Mouse (Mus musculus): ENCODE measurements around the gene AC124108.1. TPM values are rescaled to one million over a fixed set of nuclear protein-coding genes. Genes with fewer than 3 reads are reported as not detected.

The AC124108.1 gene
- polyA plus RNA-seq, 1 experiment from 2014 or later = 0.69 TPM

DNA sequence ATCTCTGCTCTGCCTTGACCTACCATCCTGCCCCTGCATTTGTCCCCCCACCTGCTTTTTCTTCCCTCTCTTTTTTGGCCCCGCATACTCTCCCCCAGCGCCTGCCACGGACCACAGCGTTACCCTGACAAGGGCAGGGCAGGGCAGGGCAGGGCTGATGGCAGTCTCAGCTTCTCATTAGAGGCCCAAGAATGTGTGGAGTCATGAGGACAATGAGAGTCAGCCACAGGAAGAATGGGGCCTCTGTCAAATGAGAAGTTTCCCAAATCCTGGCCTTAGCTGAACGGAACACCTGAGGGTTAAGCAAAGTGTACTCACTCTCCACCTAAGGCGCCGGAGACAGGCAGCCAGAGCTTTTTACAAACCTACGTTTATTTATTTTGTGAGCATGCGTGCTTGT, 3.8 kb downstream of the AC124108.1 start:
- Histone ChIP-seq H3K4me1 (peaks cover 75% of the 10 kb centered on the region), H3K9me3 (no peaks in the 10 kb centered on the region), H3K4me2 (no peak overlapping the region), H3K27me3 (peaks cover 42% of the 10 kb centered on the region), H3K27ac (peak overlapping the region; percentile 94), H3K36me3 (no peaks in the 10 kb centered on the region), H3K4me3 (no peak overlapping the region), H3K9ac (no peak overlapping the region)
- WGBS = 34% methylated on average over 9 of the region's 9 CpGs
- no peak for ATAC-seq (ENCODE audit: borderline replicate concordance, extremely low read depth, low FRiP score, low TSS enrichment)

DNA sequence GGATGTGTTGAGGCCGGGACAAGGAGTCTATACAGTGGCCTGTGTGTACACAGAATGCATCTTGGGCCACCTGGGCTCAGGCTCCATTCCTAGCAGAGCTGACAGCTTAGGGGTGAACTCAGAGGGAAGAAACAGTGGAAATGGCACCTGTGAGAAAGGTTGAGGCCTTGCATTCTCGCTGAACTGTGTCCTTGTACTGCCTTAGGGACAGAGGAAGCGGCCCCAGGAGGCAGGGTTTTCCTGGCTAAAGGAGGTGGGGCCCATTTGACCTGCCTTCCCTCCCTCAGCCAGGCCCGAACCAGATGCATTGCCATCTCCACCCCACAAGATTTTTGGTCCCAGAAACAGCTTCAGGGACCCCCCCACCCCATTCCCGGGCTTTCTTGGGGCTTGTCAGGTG, 4.4 kb downstream of the AC124108.1 start:
- Histone ChIP-seq H3K4me3 (no peak overlapping the region), H3K9ac (no peak overlapping the region), H3K9me3 (no peaks in the 10 kb centered on the region), H3K36me3 (no peaks in the 10 kb centered on the region), H3K4me2 (no peak overlapping the region), H3K27ac (peak overlapping the region; percentile 94), H3K4me1 (peaks cover 75% of the 10 kb centered on the region), H3K27me3 (peaks cover 37% of the 10 kb centered on the region)
- 39% methylated on average over 5 of the region's 5 CpGs for WGBS
- no peak for ATAC-seq (ENCODE audit: borderline replicate concordance, extremely low read depth, low FRiP score, low TSS enrichment)

DNA sequence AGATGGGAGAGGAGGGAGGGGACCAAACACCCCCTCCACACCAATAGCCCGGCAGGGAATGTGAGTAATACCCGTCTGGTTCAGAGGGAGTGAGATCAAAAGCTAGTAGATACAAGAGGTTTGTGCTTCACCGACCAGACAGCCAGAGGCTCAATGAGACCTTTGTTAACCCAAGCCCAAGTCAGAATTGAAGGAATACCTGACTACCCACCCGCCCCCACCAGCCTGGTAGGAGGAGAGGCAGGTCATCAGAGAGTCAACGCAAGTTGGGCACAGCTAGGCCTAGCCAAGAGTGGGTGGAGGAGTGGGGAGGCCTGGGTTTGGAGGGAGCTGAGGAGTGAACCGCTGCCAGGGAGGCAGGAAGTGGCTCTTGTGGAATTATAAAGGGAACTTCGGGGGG, 5.1 kb downstream of the AC124108.1 start:
- Histone ChIP-seq H3K36me3 (no peaks in the 10 kb centered on the region), H3K4me2 (no peak overlapping the region), H3K4me1 (peaks cover 74% of the 10 kb centered on the region), H3K27ac (peak overlapping the region; percentile 94), H3K9me3 (no peaks in the 10 kb centered on the region), H3K9ac (no peak overlapping the region), H3K27me3 (peaks cover 30% of the 10 kb centered on the region), H3K4me3 (no peak overlapping the region)
- WGBS = 32% methylated on average over 7 of the region's 7 CpGs
- peak; percentile 64 for ATAC-seq (ENCODE audit: borderline replicate concordance, extremely low read depth, low FRiP score, low TSS enrichment)

DNA sequence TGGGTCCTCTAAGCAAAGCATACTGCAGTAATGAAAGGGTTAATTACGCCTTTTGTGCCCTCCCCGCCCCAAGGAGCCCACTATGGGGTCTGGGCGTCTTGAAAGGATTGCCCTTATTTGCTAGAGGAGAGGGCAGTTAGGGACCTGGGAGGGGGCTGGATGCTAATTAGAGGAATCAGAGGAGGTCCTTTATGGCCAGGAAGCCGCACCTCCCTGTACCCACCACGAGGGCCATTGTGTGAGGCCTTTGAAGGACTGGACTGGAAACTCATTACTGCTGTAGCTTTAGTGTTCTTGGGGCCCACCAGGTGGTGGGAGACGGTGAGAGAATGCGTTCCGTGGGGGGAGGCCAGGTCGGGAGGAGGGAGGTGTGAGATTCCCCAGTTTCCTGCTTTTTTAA, 6.4 kb downstream of the AC124108.1 start:
- Histone ChIP-seq H3K4me2 (no peak overlapping the region), H3K9me3 (no peaks in the 10 kb centered on the region), H3K27ac (peak overlapping the region; percentile 94; the same call in 1 of the 2 replicates), H3K4me1 (peaks cover 70% of the 10 kb centered on the region), H3K9ac (no peak overlapping the region), H3K27me3 (peaks cover 17% of the 10 kb centered on the region), H3K4me3 (no peak overlapping the region), H3K36me3 (no peaks in the 10 kb centered on the region)
- no peak for ATAC-seq (ENCODE audit: borderline replicate concordance, extremely low read depth, low FRiP score, low TSS enrichment)
- WGBS = 19% methylated on average over 9 of the region's 9 CpGs

DNA sequence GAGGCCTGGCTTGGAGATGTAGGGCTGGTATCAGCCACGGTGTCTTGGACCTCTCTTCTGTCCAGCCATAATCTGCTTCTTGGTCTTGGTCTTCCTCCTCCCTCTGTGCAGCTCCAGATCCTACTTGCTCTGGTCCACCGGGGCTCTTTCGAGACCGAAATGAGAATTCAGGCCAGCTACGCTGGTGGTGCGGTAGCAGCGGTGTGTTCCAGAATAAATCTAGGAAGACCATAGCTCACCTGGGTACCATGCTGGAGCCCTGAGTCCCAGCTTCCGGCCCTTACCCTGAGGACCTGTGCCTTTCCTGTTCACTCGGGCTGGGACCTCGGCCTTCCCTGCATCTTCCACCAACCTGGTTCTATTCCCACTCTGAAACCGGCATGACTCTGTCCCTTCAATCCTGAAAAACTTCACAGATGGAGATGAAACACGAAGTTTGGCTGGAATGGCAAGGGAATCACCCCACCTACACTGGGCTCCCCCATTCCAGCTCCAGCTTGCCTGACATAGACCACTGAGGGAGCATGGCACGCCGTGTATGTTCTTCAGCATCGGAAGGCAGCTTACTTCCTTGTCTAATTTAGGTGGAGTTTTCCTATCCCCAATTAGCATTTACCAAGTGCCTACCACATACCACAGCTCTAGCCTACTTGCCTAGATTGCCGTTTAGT, 7.3 kb downstream of the AC124108.1 start:
- peaks cover 8% of the 10 kb centered on the region for H3K27me3 ChIP-seq
- no peak overlapping the region for H3K4me2 ChIP-seq
- 88% methylated on average over 16 of the region's 16 CpGs for WGBS
- H3K36me3 ChIP-seq = no peaks in the 10 kb centered on the region
- H3K4me3 ChIP-seq = no peak overlapping the region
- H3K4me1 ChIP-seq = peaks cover 64% of the 10 kb centered on the region
- H3K27ac ChIP-seq = no peak overlapping the region
- no peaks in the 10 kb centered on the region for H3K9me3 ChIP-seq
- H3K9ac ChIP-seq = no peak overlapping the region
- ATAC-seq (ENCODE audit: borderline replicate concordance, extremely low read depth, low FRiP score, low TSS enrichment) = no peak

DNA sequence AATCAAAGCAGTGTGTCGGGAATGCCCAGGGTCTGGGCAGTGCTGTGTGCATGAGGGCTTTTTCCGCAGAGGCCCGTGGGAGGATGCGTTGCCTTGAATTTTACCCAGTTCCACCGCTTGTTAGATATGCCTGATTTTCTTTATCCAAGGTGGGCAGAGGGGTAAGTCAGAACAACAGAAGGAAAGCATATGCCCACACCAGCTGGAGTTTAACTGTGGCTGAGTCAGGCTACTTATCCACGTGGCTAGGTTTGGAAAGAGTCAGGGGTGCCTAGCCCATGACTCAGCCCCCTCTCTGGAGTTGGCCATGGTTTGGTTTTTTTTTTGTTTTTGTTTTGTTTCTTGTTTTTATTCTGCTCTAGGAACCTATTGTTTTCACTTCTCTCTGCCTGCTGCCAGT, 8.0 kb downstream of the AC124108.1 start:
- H3K36me3 ChIP-seq = no peaks in the 10 kb centered on the region
- peaks cover 56% of the 10 kb centered on the region for H3K4me1 ChIP-seq
- H3K4me3 ChIP-seq = no peak overlapping the region
- no peak overlapping the region for H3K27ac ChIP-seq
- no peak for ATAC-seq (ENCODE audit: borderline replicate concordance, extremely low read depth, low FRiP score, low TSS enrichment)
- H3K9ac ChIP-seq = no peak overlapping the region
- no peak overlapping the region for H3K4me2 ChIP-seq
- WGBS = 80% methylated on average over 6 of the region's 6 CpGs
- peaks cover 6% of the 10 kb centered on the region for H3K27me3 ChIP-seq
- H3K9me3 ChIP-seq = no peaks in the 10 kb centered on the region

DNA sequence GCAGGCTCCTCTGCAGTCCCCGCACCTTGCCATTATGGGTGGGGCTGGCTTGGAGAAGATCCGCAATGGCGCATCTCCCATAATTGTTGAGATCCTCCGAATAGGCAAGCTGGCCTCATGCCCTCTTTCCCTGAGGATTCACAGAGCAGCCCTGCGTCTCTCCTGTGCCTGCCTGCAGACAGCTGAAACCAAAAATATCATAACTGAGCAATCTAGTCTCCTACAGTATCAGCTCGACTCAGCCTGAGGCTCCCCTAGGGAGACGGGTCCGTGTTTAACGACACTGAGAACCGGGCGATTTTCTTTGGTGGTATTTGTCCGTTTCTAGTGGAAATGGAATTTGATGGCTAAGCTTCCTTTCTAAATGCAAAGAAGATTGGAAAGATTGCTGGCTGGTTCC, 8.7 kb downstream of the AC124108.1 start:
- 27% methylated on average over 12 of the region's 12 CpGs for WGBS
- Histone ChIP-seq H3K4me1 (peaks cover 53% of the 10 kb centered on the region), H3K27ac (peak overlapping the region; percentile 61), H3K9ac (no peak overlapping the region), H3K4me2 (peak overlapping the region; percentile 34), H3K4me3 (no peak overlapping the region), H3K9me3 (no peaks in the 10 kb centered on the region), H3K36me3 (no peaks in the 10 kb centered on the region), H3K27me3 (peaks cover 6% of the 10 kb centered on the region)
- ATAC-seq (ENCODE audit: borderline replicate concordance, extremely low read depth, low FRiP score, low TSS enrichment) = no peak

DNA sequence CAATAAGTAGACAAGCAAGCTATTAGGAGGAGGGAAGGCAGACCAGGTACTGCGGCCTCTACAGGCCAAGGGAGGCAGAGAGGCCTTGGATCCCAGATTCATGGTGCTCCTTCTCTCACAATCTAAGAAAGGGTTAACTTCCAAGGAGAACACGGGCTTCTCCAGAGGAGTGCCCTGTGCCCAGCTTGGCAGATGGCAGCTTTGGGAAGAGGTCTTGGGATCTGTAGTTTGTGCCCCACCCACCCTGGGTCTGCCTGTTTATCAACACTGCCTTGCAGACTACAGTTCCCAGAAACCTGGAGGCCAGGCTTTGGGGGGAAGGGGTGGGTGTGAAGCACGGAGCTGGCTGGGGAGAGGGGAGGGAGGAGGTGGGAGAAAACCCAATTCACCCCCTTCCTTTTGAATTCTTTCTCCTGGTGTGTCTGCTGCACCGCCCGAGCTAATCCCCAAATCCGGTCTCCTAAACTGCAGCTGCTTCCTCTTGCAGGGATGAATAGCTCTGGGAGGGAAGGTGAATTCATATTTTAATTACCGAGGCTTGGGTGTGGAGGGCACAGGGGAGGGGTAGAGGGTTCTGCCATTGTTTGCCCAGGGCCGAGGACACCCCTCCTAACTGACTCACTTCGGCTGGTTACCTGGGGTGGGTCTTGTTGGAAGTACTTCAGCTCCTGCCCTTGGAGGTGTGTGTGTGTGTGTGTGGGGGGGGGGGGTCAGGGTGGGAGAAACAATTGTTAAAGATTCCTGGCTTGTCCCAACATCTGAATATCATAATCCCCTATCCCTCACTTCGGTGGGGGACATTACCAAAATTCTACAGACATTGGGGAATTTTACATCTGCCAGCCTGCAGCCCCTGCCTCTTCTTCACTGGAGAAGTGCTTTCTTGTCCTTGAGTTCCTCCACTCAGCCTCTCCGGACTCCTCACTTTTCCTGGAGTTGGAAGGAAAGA, 9.6 kb downstream of the AC124108.1 start:
- WGBS = 11% methylated on average over 11 of the region's 11 CpGs
- ATAC-seq (ENCODE audit: borderline replicate concordance, extremely low read depth, low FRiP score, low TSS enrichment) = peak; percentile 47
- Histone ChIP-seq H3K27ac (peak overlapping the region; percentile 61), H3K36me3 (no peaks in the 10 kb centered on the region), H3K27me3 (no peaks in the 10 kb centered on the region; the same call in none of the 2 replicates), H3K9me3 (no peaks in the 10 kb centered on the region), H3K4me1 (peaks cover 52% of the 10 kb centered on the region), H3K4me2 (peak overlapping the region; percentile 34), H3K9ac (no peak overlapping the region), H3K4me3 (no peak overlapping the region)

DNA sequence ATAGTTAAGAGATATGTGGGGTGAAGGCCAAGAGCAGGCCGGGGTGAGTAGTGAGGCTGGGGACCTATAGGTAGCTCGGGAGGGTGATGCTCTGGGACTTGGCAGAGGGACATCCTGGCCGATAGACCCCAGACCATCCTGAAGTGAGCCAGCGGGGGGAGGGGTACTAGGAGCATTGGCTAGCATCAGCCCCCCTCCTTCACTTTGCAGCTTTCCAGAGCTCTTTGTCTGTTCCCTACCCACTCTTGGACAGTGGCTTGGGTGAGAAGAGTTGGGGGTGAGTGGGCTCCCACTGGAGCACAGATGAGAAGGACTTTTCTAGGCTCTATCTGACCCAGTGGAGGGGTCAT, 10.2 kb downstream of the AC124108.1 start:
- Histone ChIP-seq H3K27ac (peak overlapping the region; percentile 61; the same call in 1 of the 2 replicates), H3K4me1 (peaks cover 51% of the 10 kb centered on the region), H3K4me2 (no peak overlapping the region), H3K36me3 (no peaks in the 10 kb centered on the region), H3K4me3 (no peak overlapping the region), H3K9me3 (no peaks in the 10 kb centered on the region), H3K27me3 (no peaks in the 10 kb centered on the region; the same call in none of the 2 replicates), H3K9ac (no peak overlapping the region)
- no peak for ATAC-seq (ENCODE audit: borderline replicate concordance, extremely low read depth, low FRiP score, low TSS enrichment)
- WGBS = 45% methylated on average over 4 of the region's 4 CpGs

DNA sequence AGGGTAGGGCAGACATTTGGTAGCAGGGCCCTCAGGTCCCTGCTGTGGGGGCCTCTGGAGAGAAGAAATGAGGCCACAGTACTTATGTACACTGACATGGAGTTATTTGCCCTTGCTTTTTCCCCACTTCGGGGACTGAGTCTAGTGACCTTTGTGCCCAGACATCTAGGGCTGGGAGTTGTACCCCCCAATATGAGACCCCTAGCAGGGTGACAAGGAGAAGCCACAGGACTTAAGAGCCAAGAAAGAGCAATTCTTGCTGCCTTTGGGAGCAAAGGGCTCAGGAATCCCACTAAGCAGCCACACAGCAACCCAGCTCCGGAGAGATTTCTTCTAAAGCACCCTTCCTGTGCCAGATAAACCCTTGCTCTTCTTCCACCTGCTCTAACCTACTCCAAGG, 10.7 kb downstream of the AC124108.1 start:
- H3K4me1 ChIP-seq = peaks cover 47% of the 10 kb centered on the region
- 37% methylated on average over 2 of the region's 2 CpGs for WGBS
- no peak for ATAC-seq (ENCODE audit: borderline replicate concordance, extremely low read depth, low FRiP score, low TSS enrichment)
- H3K4me2 ChIP-seq = no peak overlapping the region
- H3K4me3 ChIP-seq = no peak overlapping the region
- H3K9me3 ChIP-seq = no peaks in the 10 kb centered on the region
- H3K27me3 ChIP-seq = no peaks in the 10 kb centered on the region; the same call in none of the 2 replicates
- no peaks in the 10 kb centered on the region for H3K36me3 ChIP-seq
- no peak overlapping the region for H3K9ac ChIP-seq
- peak overlapping the region; percentile 61; the same call in 1 of the 2 replicates for H3K27ac ChIP-seq

DNA sequence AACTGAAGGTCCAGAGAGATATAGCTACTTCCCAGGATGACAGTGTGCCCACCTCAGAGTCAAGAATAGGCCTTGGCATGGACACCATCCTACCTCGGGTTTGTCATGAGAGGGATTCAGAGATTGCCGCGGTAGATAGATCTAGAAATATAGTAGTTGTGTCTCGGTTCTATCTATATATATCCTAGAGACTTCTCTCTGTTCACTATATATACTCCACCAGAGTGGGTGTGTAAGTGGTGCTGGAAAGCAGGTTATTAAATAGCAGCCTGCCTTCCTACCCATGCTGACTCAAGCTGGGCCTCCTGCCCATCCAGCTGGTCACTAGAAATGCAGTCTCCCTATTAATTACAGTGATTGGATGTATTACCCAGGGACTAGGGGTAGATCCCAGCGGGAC, 11.5 kb downstream of the AC124108.1 start:
- Histone ChIP-seq H3K4me1 (peaks cover 40% of the 10 kb centered on the region), H3K27me3 (no peaks in the 10 kb centered on the region; the same call in 1 of the 2 replicates), H3K4me2 (no peak overlapping the region), H3K4me3 (no peak overlapping the region), H3K9ac (no peak overlapping the region), H3K36me3 (no peaks in the 10 kb centered on the region), H3K9me3 (no peaks in the 10 kb centered on the region), H3K27ac (peak overlapping the region; percentile 61; the same call in 1 of the 2 replicates)
- no peak for ATAC-seq (ENCODE audit: borderline replicate concordance, extremely low read depth, low FRiP score, low TSS enrichment)
- 85% methylated on average over 5 of the region's 5 CpGs for WGBS

DNA sequence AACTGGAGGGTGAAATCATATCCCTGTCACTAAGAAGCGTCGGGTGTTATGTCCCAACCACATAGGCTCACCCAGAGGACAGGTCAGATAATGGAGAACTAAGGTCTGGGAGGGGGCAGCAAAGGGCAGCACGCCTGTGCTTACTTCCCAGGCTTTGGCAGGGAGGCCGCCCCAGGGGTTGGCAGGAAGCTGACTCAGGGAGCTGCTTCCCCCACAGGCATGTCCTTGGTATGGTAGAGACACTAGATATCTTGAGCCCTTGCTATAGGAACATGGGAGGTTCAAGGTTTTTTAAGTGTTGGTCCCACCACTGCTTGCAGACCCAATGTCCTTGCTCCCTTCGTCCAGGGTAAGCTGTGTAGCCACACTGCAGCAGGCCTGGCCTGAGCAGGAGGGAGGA, 14.7 kb downstream of the AC124108.1 start:
- H3K36me3 ChIP-seq = no peaks in the 10 kb centered on the region
- ATAC-seq (ENCODE audit: borderline replicate concordance, extremely low read depth, low FRiP score, low TSS enrichment) = no peak
- no peaks in the 10 kb centered on the region for H3K9me3 ChIP-seq
- H3K27me3 ChIP-seq = 0 out of 2 replicates have a peak, but pooled peaks cover 6% of the 10 kb centered on the region
- H3K4me2 ChIP-seq = no peak overlapping the region
- H3K27ac ChIP-seq = no peak overlapping the region
- WGBS = 41% methylated on average over 5 of the region's 5 CpGs
- H3K9ac ChIP-seq = no peak overlapping the region
- H3K4me1 ChIP-seq = peaks cover 30% of the 10 kb centered on the region
- H3K4me3 ChIP-seq = no peak overlapping the region

Data from lung, embryonic 15.5 days (tissue).